Mouse (Mus musculus): ENCODE results near the gene Mtrr. TPM values are rescaled to one million over a fixed set of nuclear protein-coding genes. Genes with fewer than 3 reads are reported as not detected.

The Mtrr gene
- 7.8 and 9.8 TPM in 2 replicates for polyA plus RNA-seq (2012; rRNA removed)

- H3K4me3 ChIP-seq (replicated peaks; ENCODE audit: extremely low read depth, low read depth, low read length), result peak within 1 kb of the TSS; percentile 90
- no peaks in the 10 kb centered on the region for H3K4me1 ChIP-seq (ENCODE audit: control insufficient read depth, insufficient read depth, low read length)
- peak; percentile 94 for DNase-seq
- TF ChIP-seq CTCF (IDR thresholded peaks at IDR 0.05; ENCODE audit: insufficient read depth, low read length) (no peak), POLR2A (IDR thresholded peaks at IDR 0.05; ENCODE audit: borderline replicate concordance, extremely low read depth, low read depth, low read length) (peak; percentile 72; the same call in 1 of the 2 replicates)
- under 1% methylated on average over 81 of the region's 81 CpGs for WGBS
Observed at GRCm38 (mm10) chr13:68581747-68582516, at the start of gene Mtrr, which contains the start of gene Fastkd3. Gene Mtrr (minus strand): TSS chr13:68582149. Gene Fastkd3 (plus strand): TSS chr13:68582234.

GRCm38 (mm10) chr13:68627041-68627440 lies 45.1 kb upstream of the Mtrr start:
- Histone ChIP-seq H3K4me3 (replicated peaks; ENCODE audit: extremely low read depth, low read depth, low read length) (no peak overlapping the region), H3K4me1 (ENCODE audit: control insufficient read depth, insufficient read depth, low read length) (no peaks in the 10 kb centered on the region)
- TF ChIP-seq CTCF (IDR thresholded peaks at IDR 0.05; ENCODE audit: insufficient read depth, low read length) (no peak), POLR2A (IDR thresholded peaks at IDR 0.05; ENCODE audit: borderline replicate concordance, extremely low read depth, low read depth, low read length) (no peak)
- no peak for DNase-seq
- WGBS, result 54% methylated on average over 3 of the region's 3 CpGs

GRCm38 (mm10) chr13:68622792-68623191 lies 40.8 kb upstream of the Mtrr start:
- TF ChIP-seq POLR2A (IDR thresholded peaks at IDR 0.05; ENCODE audit: borderline replicate concordance, extremely low read depth, low read depth, low read length) (no peak), CTCF (IDR thresholded peaks at IDR 0.05; ENCODE audit: insufficient read depth, low read length) (no peak)
- H3K4me1 ChIP-seq (ENCODE audit: control insufficient read depth, insufficient read depth, low read length), result no peaks in the 10 kb centered on the region
- no peak overlapping the region for H3K4me3 ChIP-seq (replicated peaks; ENCODE audit: extremely low read depth, low read depth, low read length)
- WGBS, result 61% methylated on average over 6 of the region's 6 CpGs
- DNase-seq, result no peak

- Histone ChIP-seq H3K4me3 (replicated peaks; ENCODE audit: extremely low read depth, low read depth, low read length) (peak overlapping the region; percentile 12), H3K4me1 (ENCODE audit: control insufficient read depth, insufficient read depth, low read length) (no peaks in the 10 kb centered on the region)
- 38% methylated on average over 21 of the region's 21 CpGs for WGBS
- TF ChIP-seq CTCF (IDR thresholded peaks at IDR 0.05; ENCODE audit: insufficient read depth, low read length), result no peak
- TF ChIP-seq POLR2A (IDR thresholded peaks at IDR 0.05; ENCODE audit: borderline replicate concordance, extremely low read depth, low read depth, low read length), result no peak
- DNase-seq, result no peak
Observed at GRCm38 (mm10) chr13:68607652-68608405, 25.9 kb upstream of the Mtrr start.

GRCm38 (mm10) chr13:68605689-68606126 lies 23.8 kb upstream of the Mtrr start:
- H3K4me3 ChIP-seq (replicated peaks; ENCODE audit: extremely low read depth, low read depth, low read length), result peak overlapping the region; percentile 49
- 5% methylated on average over 10 of the region's 11 CpGs for WGBS
- TF ChIP-seq CTCF (IDR thresholded peaks at IDR 0.05; ENCODE audit: insufficient read depth, low read length) (no peak), POLR2A (IDR thresholded peaks at IDR 0.05; ENCODE audit: borderline replicate concordance, extremely low read depth, low read depth, low read length) (no peak)
- H3K4me1 ChIP-seq (ENCODE audit: control insufficient read depth, insufficient read depth, low read length), result no peaks in the 10 kb centered on the region
- peak; percentile 23 for DNase-seq

GRCm38 (mm10) chr13:68603085-68603484 lies 21.1 kb upstream of the Mtrr start:
- TF ChIP-seq POLR2A (IDR thresholded peaks at IDR 0.05; ENCODE audit: borderline replicate concordance, extremely low read depth, low read depth, low read length) (no peak), CTCF (IDR thresholded peaks at IDR 0.05; ENCODE audit: insufficient read depth, low read length) (no peak)
- WGBS, result 67% methylated on average over 6 of the region's 6 CpGs
- DNase-seq, result no peak
- H3K4me3 ChIP-seq (replicated peaks; ENCODE audit: extremely low read depth, low read depth, low read length), result no peak overlapping the region
- H3K4me1 ChIP-seq (ENCODE audit: control insufficient read depth, insufficient read depth, low read length), result no peaks in the 10 kb centered on the region

- TF ChIP-seq CTCF (IDR thresholded peaks at IDR 0.05; ENCODE audit: insufficient read depth, low read length), result peak; percentile 47; the same call in 1 of the 2 replicates
- no peak for TF ChIP-seq POLR2A (IDR thresholded peaks at IDR 0.05; ENCODE audit: borderline replicate concordance, extremely low read depth, low read depth, low read length)
- no peak overlapping the region for H3K4me3 ChIP-seq (replicated peaks; ENCODE audit: extremely low read depth, low read depth, low read length)
- 15% methylated on average over 6 of the region's 6 CpGs for WGBS
- no peak for DNase-seq
- peaks cover 2% of the 10 kb centered on the region; the same call in 1 of the 2 replicates for H3K4me1 ChIP-seq (ENCODE audit: control insufficient read depth, insufficient read depth, low read length)
Observed at GRCm38 (mm10) chr13:68601184-68601583, 19.2 kb upstream of the Mtrr start.

- no peak for TF ChIP-seq CTCF (IDR thresholded peaks at IDR 0.05; ENCODE audit: insufficient read depth, low read length)
- TF ChIP-seq POLR2A (IDR thresholded peaks at IDR 0.05; ENCODE audit: borderline replicate concordance, extremely low read depth, low read depth, low read length), result no peak
- Histone ChIP-seq H3K4me3 (replicated peaks; ENCODE audit: extremely low read depth, low read depth, low read length) (no peak overlapping the region), H3K4me1 (ENCODE audit: control insufficient read depth, insufficient read depth, low read length) (peaks cover 2% of the 10 kb centered on the region; the same call in 1 of the 2 replicates)
- no peak for DNase-seq
Observed at GRCm38 (mm10) chr13:68598953-68599352, 17.0 kb upstream of the Mtrr start.

GRCm38 (mm10) chr13:68597667-68598066 lies 15.7 kb upstream of the Mtrr start:
- no peak for DNase-seq
- Histone ChIP-seq H3K4me1 (ENCODE audit: control insufficient read depth, insufficient read depth, low read length) (peaks cover 2% of the 10 kb centered on the region; the same call in 1 of the 2 replicates), H3K4me3 (replicated peaks; ENCODE audit: extremely low read depth, low read depth, low read length) (no peak overlapping the region)
- 16% methylated on average over 13 of the region's 13 CpGs for WGBS
- TF ChIP-seq POLR2A (IDR thresholded peaks at IDR 0.05; ENCODE audit: borderline replicate concordance, extremely low read depth, low read depth, low read length), result no peak
- no peak for TF ChIP-seq CTCF (IDR thresholded peaks at IDR 0.05; ENCODE audit: insufficient read depth, low read length)
